Mouse (Mus musculus) ES-E14 (cell line): Measurements from ENCODE around the gene Uap1l1. TPM values are rescaled to one million over a fixed set of nuclear protein-coding genes. Genes with fewer than 3 reads are reported as not detected.

Experiments used
- DNase-seq: peaks from one replicate; pipeline ENCODE4 v3.0.0-alpha.2; 2013; ENCODE audit warnings: low read depth, low spot score
- H3K27ac ChIP-seq: 2 replicates; pipeline ENCODE4 v1.5.1; 2012; ENCODE audit warnings: low read depth, mild to moderate bottlenecking, low read length, moderate library complexity, mixed read lengths; ENCODE audit not compliant: poor library complexity, insufficient read depth, severe bottlenecking
- H3K36me3 ChIP-seq: 2 replicates; pipeline ENCODE4 v1.6.1; 2012; ENCODE audit warnings: mild to moderate bottlenecking, low read length, moderate library complexity, mixed read lengths; ENCODE audit not compliant: control insufficient read depth, poor library complexity, insufficient read depth, severe bottlenecking
- H3K4me1 ChIP-seq, 2 experiments: fragments of 150-350 bp in 1 of 2; sonication (generic) in 1 of 2; 2 replicates each; pipeline ENCODE4 v1.6.1; 2012; ENCODE audit warnings: low read length in 2 of 2, mild to moderate bottlenecking in 1 of 2, mixed read lengths in 1 of 2; ENCODE audit not compliant: control insufficient read depth in 2 of 2, insufficient read depth in 2 of 2, poor library complexity in 1 of 2
- H3K4me3 ChIP-seq, 2 experiments: fragments of 150-350 bp in 1 of 2; sonication (generic) in 1 of 2; 2 replicates each; pipeline ENCODE4 v1.5.1; 2012; ENCODE audit warnings: low read length in 2 of 2, low read depth in 1 of 2, mild to moderate bottlenecking in 1 of 2, mixed read lengths in 1 of 2; ENCODE audit not compliant: insufficient read depth in 1 of 2, poor library complexity in 1 of 2, severe bottlenecking in 1 of 2
- H3K9ac ChIP-seq: 2 replicates; pipeline ENCODE4 v1.6.1; 2012; ENCODE audit warnings: low read depth, mild to moderate bottlenecking, low read length, mixed read lengths; ENCODE audit not compliant: poor library complexity, insufficient read depth, severe bottlenecking
- H3K9me3 ChIP-seq: fragments of 150-350 bp; sonication (generic); 2 replicates; pipeline ENCODE4 v1.6.1; 2012; ENCODE audit warnings: low read depth, mild to moderate bottlenecking, low read length; ENCODE audit not compliant: control insufficient read depth, insufficient read depth
- CHD2 ChIP-seq: IDR thresholded peaks from 2 replicates; pipeline ENCODE4 v1.6.1; 2014; ENCODE audit warnings: mild to moderate bottlenecking, low read depth, low read length, inconsistent platforms
- HCFC1 ChIP-seq: IDR thresholded peaks from 2 replicates; pipeline ENCODE4 v1.6.1; 2012; ENCODE audit warnings: low read length, inconsistent platforms, borderline replicate concordance; ENCODE audit not compliant: insufficient read depth
- MAFK ChIP-seq: IDR thresholded peaks from 2 replicates; pipeline ENCODE4 v1.6.1; 2014; ENCODE audit warnings: mild to moderate bottlenecking, low read depth, low read length, inconsistent platforms; ENCODE audit not compliant: insufficient read depth
- ZC3H11A ChIP-seq: IDR thresholded peaks from 2 replicates; pipeline ENCODE4 v1.6.1; 2012; ENCODE audit warnings: low read depth, mild to moderate bottlenecking, inconsistent platforms, low read length, borderline replicate concordance
- ZNF384 ChIP-seq: IDR thresholded peaks from 2 replicates; pipeline ENCODE4 v1.6.1; 2012; ENCODE audit warnings: low read depth, low read length, inconsistent platforms
- in situ Hi-C, 2 experiments: fragments of 600-800 bp; cut with MboI; formaldehyde crosslinking; loops; one replicate each; pipeline ENCODE4 v1.15.1; 2025; ENCODE audit warnings: low sequenced_read_pairs in 2 of 2, inconsistent platforms in 1 of 2; ENCODE audit not compliant: unreplicated experiment in 2 of 2
- total RNA-seq: library from RNA; depleted of rRNA; stranded (reverse); fragments of 300-350 nt; gene quantifications from 2 replicates; pipeline ENCODE4 v1.2.3, GENCODE M21; 2012

Gene Uap1l1
- total RNA-seq, 1 experiment: 18.7 TPM

GRCm38 (mm10) chr2:25402972-25403601 lies 37.6 kb upstream of the Uap1l1 start:
- Histone ChIP-seq H3K27ac (no peak overlapping the region), H3K9me3 (no peaks in the 10 kb centered on the region), H3K9ac (peak overlapping the region; percentile 77), H3K4me1 (0 out of 4 replicates have a peak, but pooled peaks cover 0 to 2% of the 10 kb centered on the region in 2 experiments), H3K36me3 (peaks cover 2% of the 10 kb centered on the region; the same call in 1 of the 2 replicates), H3K4me3 (peak overlapping the region; percentile 79 to 88)
- TF ChIP-seq ZC3H11A: no peak
- no peak for TF ChIP-seq CHD2
- no peak for TF ChIP-seq HCFC1
- TF ChIP-seq MAFK: no peak
- no peak for TF ChIP-seq ZNF384
- no peak for DNase-seq
- in situ Hi-C loops: no loop called here

GRCm38 (mm10) chr2:25402377-25402971 lies 37.0 kb upstream of the Uap1l1 start:
- H3K27ac ChIP-seq: no peak overlapping the region
- no peaks in the 10 kb centered on the region for H3K9me3 ChIP-seq
- H3K36me3 ChIP-seq: no peaks in the 10 kb centered on the region
- in situ Hi-C loops: no loop called here
- peak overlapping the region; percentile 77; the same call in 1 of the 2 replicates for H3K9ac ChIP-seq
- H3K4me1 ChIP-seq: no peaks in the 10 kb centered on the region
- TF ChIP-seq HCFC1 (no peak), MAFK (no peak), ZC3H11A (no peak), ZNF384 (no peak), CHD2 (no peak)
- DNase-seq: peak; percentile 98
- peak overlapping the region; percentile 79 to 88 for H3K4me3 ChIP-seq

- Histone ChIP-seq H3K9me3 (no peaks in the 10 kb centered on the region), H3K4me3 (peak overlapping the region; percentile 19 to 36; a peak in 3 of 4 replicates), H3K27ac (no peak overlapping the region), H3K9ac (no peak overlapping the region), H3K36me3 (no peaks in the 10 kb centered on the region), H3K4me1 (peaks cover 0 to 5% of the 10 kb centered on the region in 2 experiments; a peak in 1 of 4 replicates)
- DNase-seq: no peak
- TF ChIP-seq ZC3H11A: no peak
- TF ChIP-seq ZNF384: no peak
- TF ChIP-seq CHD2: no peak
- TF ChIP-seq MAFK: no peak
- no peak for TF ChIP-seq HCFC1
- in situ Hi-C loops: no loop called here
These were observed 35.3 kb upstream of the Uap1l1 start for GRCm38 (mm10) chr2:25400764-25401163.

- in situ Hi-C loops: no loop called here
These were observed 34.8 kb upstream of the Uap1l1 start for GRCm38 (mm10) chr2:25400291-25400690.

More at GRCm38 (mm10) chr2:25400291-25400690, 34.8 kb upstream of the Uap1l1 start:
- no peak overlapping the region for H3K9ac ChIP-seq
- H3K27ac ChIP-seq: no peak overlapping the region
- no peak for DNase-seq
- H3K4me3 ChIP-seq: peak overlapping the region; percentile 19 to 36; a peak in 3 of 4 replicates
- H3K36me3 ChIP-seq: no peaks in the 10 kb centered on the region
- H3K4me1 ChIP-seq: peaks cover 0 to 8% of the 10 kb centered on the region in 2 experiments; a peak in 1 of 4 replicates
- TF ChIP-seq MAFK: no peak
- TF ChIP-seq HCFC1: no peak
- no peak for TF ChIP-seq CHD2
- TF ChIP-seq ZNF384: no peak
- H3K9me3 ChIP-seq: no peaks in the 10 kb centered on the region
